Mouse (Mus musculus): ENCODE results near the gene Rps6ka5. TPM values are rescaled to one million over a fixed set of nuclear protein-coding genes. Genes with fewer than 3 reads are reported as not detected.

Gene Rps6ka5
- polyA plus RNA-seq, 1 experiment from 2014 or later: 6.1 TPM

- Histone ChIP-seq H3K36me3 (no peaks in the 10 kb centered on the region), H3K4me2 (peak overlapping the region; percentile 88), H3K9me3 (no peaks in the 10 kb centered on the region), H3K4me3 (peak overlapping the region; percentile 82), H3K27ac (peak overlapping the region; percentile 98), H3K27me3 (no peaks in the 10 kb centered on the region), H3K4me1 (peaks cover 16% of the 10 kb centered on the region; the same call in 1 of the 2 replicates), H3K9ac (peak overlapping the region; percentile 84)
- ATAC-seq (ENCODE audit: insufficient number of reproducible peaks, insufficient read depth, low FRiP score, low TSS enrichment, low read depth): no peak
- WGBS: 0% methylated on average over 8 of the region's 8 CpGs
Observed at GRCm38 (mm10) chr12:100724182-100724581, 2.6 kb downstream of the Rps6ka5 start.

GRCm38 (mm10) chr12:100720801-100721200 lies 6.0 kb downstream of the Rps6ka5 start:
- H3K4me2 ChIP-seq: no peak overlapping the region
- peaks cover 19% of the 10 kb centered on the region; the same call in 1 of the 2 replicates for H3K4me1 ChIP-seq
- H3K9me3 ChIP-seq: no peaks in the 10 kb centered on the region
- H3K36me3 ChIP-seq: no peaks in the 10 kb centered on the region
- no peak overlapping the region for H3K9ac ChIP-seq
- WGBS: 38% methylated on average over 3 of the region's 3 CpGs
- no peaks in the 10 kb centered on the region for H3K27me3 ChIP-seq
- ATAC-seq (ENCODE audit: insufficient number of reproducible peaks, insufficient read depth, low FRiP score, low TSS enrichment, low read depth): no peak
- H3K27ac ChIP-seq: no peak overlapping the region
- H3K4me3 ChIP-seq: no peak overlapping the region

GRCm38 (mm10) chr12:100717446-100717845 lies 9.3 kb downstream of the Rps6ka5 start:
- Histone ChIP-seq H3K4me1 (peaks cover 5% of the 10 kb centered on the region; the same call in 1 of the 2 replicates), H3K9me3 (no peaks in the 10 kb centered on the region), H3K27me3 (no peaks in the 10 kb centered on the region), H3K27ac (no peak overlapping the region), H3K4me3 (no peak overlapping the region), H3K9ac (no peak overlapping the region), H3K36me3 (no peaks in the 10 kb centered on the region), H3K4me2 (no peak overlapping the region)
- ATAC-seq (ENCODE audit: insufficient number of reproducible peaks, insufficient read depth, low FRiP score, low TSS enrichment, low read depth): no peak

GRCm38 (mm10) chr12:100716969-100717368 lies 9.8 kb downstream of the Rps6ka5 start:
- no peak overlapping the region for H3K9ac ChIP-seq
- H3K36me3 ChIP-seq: no peaks in the 10 kb centered on the region
- H3K27me3 ChIP-seq: no peaks in the 10 kb centered on the region
- H3K9me3 ChIP-seq: no peaks in the 10 kb centered on the region
- no peak overlapping the region for H3K4me2 ChIP-seq
- no peak overlapping the region for H3K27ac ChIP-seq
- peaks cover 5% of the 10 kb centered on the region; the same call in 1 of the 2 replicates for H3K4me1 ChIP-seq
- no peak for ATAC-seq (ENCODE audit: insufficient number of reproducible peaks, insufficient read depth, low FRiP score, low TSS enrichment, low read depth)
- WGBS: 67% methylated on average over 4 of the region's 4 CpGs
- H3K4me3 ChIP-seq: no peak overlapping the region

- no peak overlapping the region for H3K27ac ChIP-seq
- H3K4me3 ChIP-seq: no peak overlapping the region
- H3K9ac ChIP-seq: no peak overlapping the region
- H3K36me3 ChIP-seq: no peaks in the 10 kb centered on the region
- H3K9me3 ChIP-seq: no peaks in the 10 kb centered on the region
- H3K4me1 ChIP-seq: peaks cover 4% of the 10 kb centered on the region; the same call in 1 of the 2 replicates
- H3K27me3 ChIP-seq: no peaks in the 10 kb centered on the region
- H3K4me2 ChIP-seq: no peak overlapping the region
- ATAC-seq (ENCODE audit: insufficient number of reproducible peaks, insufficient read depth, low FRiP score, low TSS enrichment, low read depth): no peak
- WGBS: 71% methylated on average over 5 of the region's 5 CpGs
Observed at GRCm38 (mm10) chr12:100711819-100712218, 15.0 kb downstream of the Rps6ka5 start.

GRCm38 (mm10) chr12:100711116-100711691 lies 15.6 kb downstream of the Rps6ka5 start:
- no peak for ATAC-seq (ENCODE audit: insufficient number of reproducible peaks, insufficient read depth, low FRiP score, low TSS enrichment, low read depth)
- Histone ChIP-seq H3K4me1 (peaks cover 4% of the 10 kb centered on the region; the same call in 1 of the 2 replicates), H3K4me2 (no peak overlapping the region), H3K27me3 (no peaks in the 10 kb centered on the region), H3K4me3 (no peak overlapping the region), H3K9ac (no peak overlapping the region), H3K36me3 (no peaks in the 10 kb centered on the region), H3K27ac (peak overlapping the region; percentile 28; the same call in 1 of the 2 replicates), H3K9me3 (no peaks in the 10 kb centered on the region)
- WGBS: 54% methylated on average over 10 of the region's 10 CpGs

GRCm38 (mm10) chr12:100710432-100710831 lies 16.4 kb downstream of the Rps6ka5 start:
- H3K27ac ChIP-seq: no peak overlapping the region
- 57% methylated on average over 1 of the region's 1 CpGs for WGBS

GRCm38 (mm10) chr12:100707312-100707711 lies 19.5 kb downstream of the Rps6ka5 start:
- Histone ChIP-seq H3K4me2 (no peak overlapping the region), H3K9ac (no peak overlapping the region), H3K4me1 (peaks cover 4% of the 10 kb centered on the region; the same call in 1 of the 2 replicates), H3K27ac (no peak overlapping the region), H3K9me3 (no peaks in the 10 kb centered on the region), H3K27me3 (no peaks in the 10 kb centered on the region), H3K4me3 (no peak overlapping the region), H3K36me3 (no peaks in the 10 kb centered on the region)
- 92% methylated on average over 2 of the region's 2 CpGs for WGBS
- no peak for ATAC-seq (ENCODE audit: insufficient number of reproducible peaks, insufficient read depth, low FRiP score, low TSS enrichment, low read depth)

More at GRCm38 (mm10) chr12:100710432-100710831, 16.4 kb downstream of the Rps6ka5 start:
- Histone ChIP-seq H3K27me3 (no peaks in the 10 kb centered on the region), H3K9ac (no peak overlapping the region), H3K4me3 (no peak overlapping the region), H3K4me1 (peaks cover 4% of the 10 kb centered on the region; the same call in 1 of the 2 replicates), H3K4me2 (no peak overlapping the region), H3K36me3 (no peaks in the 10 kb centered on the region), H3K9me3 (no peaks in the 10 kb centered on the region)
- ATAC-seq (ENCODE audit: insufficient number of reproducible peaks, insufficient read depth, low FRiP score, low TSS enrichment, low read depth): no peak

GRCm38 (mm10) chr12:100705057-100705722 lies 21.6 kb downstream of the Rps6ka5 start:
- H3K9ac ChIP-seq: no peak overlapping the region
- H3K27ac ChIP-seq: no peak overlapping the region
- no peaks in the 10 kb centered on the region for H3K9me3 ChIP-seq
- H3K27me3 ChIP-seq: no peaks in the 10 kb centered on the region
- no peak overlapping the region for H3K4me3 ChIP-seq
- no peaks in the 10 kb centered on the region for H3K4me1 ChIP-seq
- 84% methylated on average over 5 of the region's 5 CpGs for WGBS
- H3K4me2 ChIP-seq: no peak overlapping the region
- no peaks in the 10 kb centered on the region for H3K36me3 ChIP-seq
- ATAC-seq (ENCODE audit: insufficient number of reproducible peaks, insufficient read depth, low FRiP score, low TSS enrichment, low read depth): no peak

GRCm38 (mm10) chr12:100698019-100698418 lies 28.8 kb downstream of the Rps6ka5 start:
- 95% methylated on average over 1 of the region's 1 CpGs for WGBS

GRCm38 (mm10) chr12:100696621-100697020 lies 30.2 kb downstream of the Rps6ka5 start:
- 43% methylated on average over 4 of the region's 4 CpGs for WGBS
- no peaks in the 10 kb centered on the region for H3K36me3 ChIP-seq
- H3K27me3 ChIP-seq: no peaks in the 10 kb centered on the region
- H3K4me2 ChIP-seq: no peak overlapping the region
- no peak overlapping the region for H3K27ac ChIP-seq
- no peak overlapping the region for H3K4me3 ChIP-seq
- peaks cover 9% of the 10 kb centered on the region for H3K4me1 ChIP-seq
- H3K9me3 ChIP-seq: no peaks in the 10 kb centered on the region
- H3K9ac ChIP-seq: no peak overlapping the region
- ATAC-seq (ENCODE audit: insufficient number of reproducible peaks, insufficient read depth, low FRiP score, low TSS enrichment, low read depth): no peak

More at GRCm38 (mm10) chr12:100698019-100698418, 28.8 kb downstream of the Rps6ka5 start:
- H3K4me2 ChIP-seq: no peak overlapping the region
- no peak overlapping the region for H3K9ac ChIP-seq
- H3K4me1 ChIP-seq: 0 out of 2 replicates have a peak, but pooled peaks cover 3% of the 10 kb centered on the region
- H3K9me3 ChIP-seq: no peaks in the 10 kb centered on the region
- no peaks in the 10 kb centered on the region for H3K27me3 ChIP-seq
- ATAC-seq (ENCODE audit: insufficient number of reproducible peaks, insufficient read depth, low FRiP score, low TSS enrichment, low read depth): no peak
- H3K27ac ChIP-seq: no peak overlapping the region
- no peak overlapping the region for H3K4me3 ChIP-seq
- no peaks in the 10 kb centered on the region for H3K36me3 ChIP-seq

- no peak for ATAC-seq (ENCODE audit: insufficient number of reproducible peaks, insufficient read depth, low FRiP score, low TSS enrichment, low read depth)
- H3K4me1 ChIP-seq: peaks cover 9% of the 10 kb centered on the region
- no peaks in the 10 kb centered on the region for H3K36me3 ChIP-seq
- H3K27ac ChIP-seq: no peak overlapping the region
- H3K4me2 ChIP-seq: no peak overlapping the region
- H3K9me3 ChIP-seq: no peaks in the 10 kb centered on the region
- no peak overlapping the region for H3K4me3 ChIP-seq
- 72% methylated on average over 3 of the region's 3 CpGs for WGBS
- H3K27me3 ChIP-seq: no peaks in the 10 kb centered on the region
- no peak overlapping the region for H3K9ac ChIP-seq
Observed at GRCm38 (mm10) chr12:100695252-100695651, 31.5 kb downstream of the Rps6ka5 start.

Data from embryonic facial prominence, embryonic 13.5 days (tissue).